Mouse (Mus musculus): ENCODE data around the gene Nfib. TPM values are rescaled to one million over a fixed set of nuclear protein-coding genes. Genes with fewer than 3 reads are reported as not detected.

Gene Nfib
- polyA plus RNA-seq, 1 experiment from 2014 or later, result 60.1 TPM

DNA sequence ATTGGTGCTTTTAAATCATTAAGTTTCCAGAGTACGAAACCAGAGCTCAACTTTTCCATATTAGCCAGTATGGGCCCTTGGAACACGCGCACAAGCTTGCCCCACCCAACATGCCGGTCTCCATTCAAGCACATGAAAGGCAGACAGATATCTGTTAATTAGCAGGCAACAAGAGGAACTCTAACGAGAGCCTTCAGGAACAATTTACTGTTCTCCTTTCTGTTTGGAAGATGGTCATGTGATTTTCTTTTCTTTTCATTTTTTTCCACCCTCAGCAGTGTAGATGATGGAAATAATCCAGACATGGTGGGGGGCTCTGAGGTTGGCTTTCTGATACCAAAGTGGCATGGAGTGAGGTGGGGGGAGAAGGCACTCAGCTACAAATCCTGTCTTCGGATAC lies 361.3 kb downstream of the Nfib start:
- Histone ChIP-seq H3K27ac (ENCODE audit: low read length) (peak overlapping the region; percentile 72; the same call in 1 of the 2 replicates), H3K4me1 (ENCODE audit: control insufficient read depth, insufficient read depth, low read length) (peaks cover 17% of the 10 kb centered on the region), H3K9me3 (replicated peaks; ENCODE audit: control insufficient read depth, low read length) (no peaks in the 10 kb centered on the region), H3K4me2 (ENCODE audit: low read depth, low read length) (no peak overlapping the region), H3K4me3 (replicated peaks; ENCODE audit: low read length) (no peak overlapping the region), H3K36me3 (ENCODE audit: control insufficient read depth, insufficient read depth, low read length) (peaks cover 8% of the 10 kb centered on the region), H3K27me3 (ENCODE audit: control insufficient read depth, insufficient read depth, low read length) (no peaks in the 10 kb centered on the region), H3K9ac (ENCODE audit: low read length) (no peak overlapping the region)
- WGBS, result 80% methylated on average over 6 of the region's 6 CpGs
- ATAC-seq (ENCODE audit: insufficient read depth, low FRiP score), result no peak

DNA sequence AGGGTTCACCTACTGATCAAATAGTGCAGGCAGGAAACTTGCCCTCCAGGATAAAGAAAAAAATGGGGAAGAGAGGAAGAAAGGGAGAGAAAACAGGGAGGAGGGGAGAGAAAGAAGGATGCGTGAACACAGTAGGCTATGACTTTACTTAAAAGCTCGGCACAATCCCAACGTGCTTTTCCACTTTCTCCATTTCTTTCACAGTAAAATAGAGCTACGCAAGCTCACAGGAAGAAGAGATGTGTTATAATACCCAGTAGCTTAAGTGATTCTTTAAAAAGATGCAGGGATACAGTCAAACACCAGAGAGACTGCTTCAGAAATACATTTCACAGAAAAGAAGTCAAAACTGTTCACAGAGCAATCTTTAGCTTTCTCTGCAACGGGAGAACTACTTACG lies 366.6 kb downstream of the Nfib start:
- Histone ChIP-seq H3K27ac (ENCODE audit: low read length) (peak overlapping the region; percentile 38; the same call in 1 of the 2 replicates), H3K27me3 (ENCODE audit: control insufficient read depth, insufficient read depth, low read length) (no peaks in the 10 kb centered on the region), H3K4me1 (ENCODE audit: control insufficient read depth, insufficient read depth, low read length) (peaks cover 3% of the 10 kb centered on the region; the same call in 1 of the 2 replicates), H3K9ac (ENCODE audit: low read length) (no peak overlapping the region), H3K36me3 (ENCODE audit: control insufficient read depth, insufficient read depth, low read length) (no peaks in the 10 kb centered on the region), H3K4me2 (ENCODE audit: low read depth, low read length) (no peak overlapping the region), H3K4me3 (replicated peaks; ENCODE audit: low read length) (no peak overlapping the region), H3K9me3 (replicated peaks; ENCODE audit: control insufficient read depth, low read length) (no peaks in the 10 kb centered on the region)
- WGBS, result 71% methylated on average over 6 of the region's 6 CpGs
- ATAC-seq (ENCODE audit: insufficient read depth, low FRiP score), result no peak

DNA sequence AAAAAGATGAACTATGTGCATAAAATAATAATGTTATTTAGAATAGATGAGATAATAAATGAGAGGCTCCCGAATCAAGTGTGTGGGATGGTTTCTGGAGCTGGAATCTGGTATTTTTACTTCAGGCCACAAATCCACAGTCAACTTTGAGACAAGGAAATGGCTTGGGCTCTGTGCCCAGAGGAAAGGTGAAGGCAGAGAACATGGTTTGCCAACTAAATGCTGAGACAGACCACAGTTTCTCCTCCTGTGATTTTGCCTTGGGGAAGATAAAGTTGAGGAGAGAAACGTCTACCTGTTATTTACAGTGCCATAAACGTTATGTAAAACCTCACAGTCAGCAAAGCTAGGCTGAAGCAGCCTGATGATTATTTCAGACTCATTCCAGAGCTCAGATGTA lies 367.1 kb downstream of the Nfib start:
- no peak for ATAC-seq (ENCODE audit: insufficient read depth, low FRiP score)
- Histone ChIP-seq H3K4me1 (ENCODE audit: control insufficient read depth, insufficient read depth, low read length) (no peaks in the 10 kb centered on the region; the same call in 1 of the 2 replicates), H3K27ac (ENCODE audit: low read length) (peak overlapping the region; percentile 38; the same call in 1 of the 2 replicates), H3K4me3 (replicated peaks; ENCODE audit: low read length) (no peak overlapping the region), H3K9ac (ENCODE audit: low read length) (no peak overlapping the region), H3K9me3 (replicated peaks; ENCODE audit: control insufficient read depth, low read length) (no peaks in the 10 kb centered on the region), H3K4me2 (ENCODE audit: low read depth, low read length) (no peak overlapping the region), H3K27me3 (ENCODE audit: control insufficient read depth, insufficient read depth, low read length) (no peaks in the 10 kb centered on the region), H3K36me3 (ENCODE audit: control insufficient read depth, insufficient read depth, low read length) (no peaks in the 10 kb centered on the region)
- 33% methylated on average over 3 of the region's 3 CpGs for WGBS

DNA sequence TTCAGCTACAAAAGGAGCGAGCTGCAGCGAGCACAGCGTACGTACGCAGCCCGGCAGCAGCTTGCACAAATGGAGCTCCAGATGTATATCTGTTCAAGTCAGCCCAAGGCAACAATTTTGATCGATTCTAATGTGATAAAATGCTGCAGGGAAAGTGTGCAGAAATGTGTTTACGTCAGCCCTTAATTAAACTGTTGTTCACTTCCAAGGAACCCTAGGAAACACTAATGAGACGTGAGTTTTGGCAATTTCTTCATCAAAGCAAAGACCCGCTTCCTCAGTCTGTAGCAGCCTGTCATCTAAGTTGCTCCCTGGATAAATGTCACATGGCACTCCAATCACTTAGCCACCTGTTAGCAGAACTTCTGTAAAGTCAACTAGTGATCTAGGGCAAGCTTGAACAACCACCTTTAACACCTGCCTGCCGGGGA lies 368.6 kb downstream of the Nfib start:
- no peaks in the 10 kb centered on the region; the same call in 1 of the 2 replicates for H3K4me1 ChIP-seq (ENCODE audit: control insufficient read depth, insufficient read depth, low read length)
- no peak overlapping the region for H3K4me2 ChIP-seq (ENCODE audit: low read depth, low read length)
- ATAC-seq (ENCODE audit: insufficient read depth, low FRiP score), result no peak
- H3K36me3 ChIP-seq (ENCODE audit: control insufficient read depth, insufficient read depth, low read length), result no peaks in the 10 kb centered on the region
- H3K4me3 ChIP-seq (replicated peaks; ENCODE audit: low read length), result no peak overlapping the region
- no peak overlapping the region for H3K27ac ChIP-seq (ENCODE audit: low read length)
- no peaks in the 10 kb centered on the region for H3K27me3 ChIP-seq (ENCODE audit: control insufficient read depth, insufficient read depth, low read length)
- 71% methylated on average over 11 of the region's 11 CpGs for WGBS
- H3K9me3 ChIP-seq (replicated peaks; ENCODE audit: control insufficient read depth, low read length), result no peaks in the 10 kb centered on the region
- H3K9ac ChIP-seq (ENCODE audit: low read length), result no peak overlapping the region

DNA sequence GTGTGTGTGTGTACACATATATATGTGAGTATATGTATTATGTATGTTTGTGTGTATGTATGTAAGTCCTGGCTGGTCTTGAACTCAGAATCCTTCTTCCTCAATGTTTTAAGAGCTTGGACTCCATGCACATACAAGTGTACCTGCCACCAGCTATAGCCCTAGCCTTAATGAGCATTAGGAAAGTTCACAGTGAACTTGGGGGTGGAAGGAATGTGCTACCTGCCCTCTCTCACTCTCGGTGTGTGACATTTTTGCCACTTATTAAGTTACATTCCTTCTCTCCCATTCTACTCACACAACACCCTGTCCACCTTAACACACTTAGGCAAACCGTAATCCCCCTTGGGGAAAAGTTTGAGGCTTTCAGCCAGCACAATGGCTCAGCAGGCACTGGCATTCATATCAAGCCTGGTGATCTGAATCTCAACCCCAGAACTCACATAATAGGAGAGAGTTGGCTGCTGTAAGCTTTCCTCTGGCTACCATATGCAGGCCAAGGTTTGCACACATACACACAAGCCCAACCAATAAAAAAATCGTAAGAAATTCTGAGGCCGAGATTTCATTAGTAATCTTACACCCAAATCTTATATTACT lies 370.2 kb downstream of the Nfib start:
- H3K4me2 ChIP-seq (ENCODE audit: low read depth, low read length), result no peak overlapping the region
- H3K4me3 ChIP-seq (replicated peaks; ENCODE audit: low read length), result no peak overlapping the region
- H3K9ac ChIP-seq (ENCODE audit: low read length), result no peak overlapping the region
- ATAC-seq (ENCODE audit: insufficient read depth, low FRiP score), result no peak
- peaks cover 2% of the 10 kb centered on the region; the same call in 1 of the 2 replicates for H3K4me1 ChIP-seq (ENCODE audit: control insufficient read depth, insufficient read depth, low read length)
- H3K36me3 ChIP-seq (ENCODE audit: control insufficient read depth, insufficient read depth, low read length), result no peaks in the 10 kb centered on the region
- no peak overlapping the region for H3K27ac ChIP-seq (ENCODE audit: low read length)
- 86% methylated on average over 4 of the region's 4 CpGs for WGBS
- H3K9me3 ChIP-seq (replicated peaks; ENCODE audit: control insufficient read depth, low read length), result no peaks in the 10 kb centered on the region
- no peaks in the 10 kb centered on the region for H3K27me3 ChIP-seq (ENCODE audit: control insufficient read depth, insufficient read depth, low read length)

DNA sequence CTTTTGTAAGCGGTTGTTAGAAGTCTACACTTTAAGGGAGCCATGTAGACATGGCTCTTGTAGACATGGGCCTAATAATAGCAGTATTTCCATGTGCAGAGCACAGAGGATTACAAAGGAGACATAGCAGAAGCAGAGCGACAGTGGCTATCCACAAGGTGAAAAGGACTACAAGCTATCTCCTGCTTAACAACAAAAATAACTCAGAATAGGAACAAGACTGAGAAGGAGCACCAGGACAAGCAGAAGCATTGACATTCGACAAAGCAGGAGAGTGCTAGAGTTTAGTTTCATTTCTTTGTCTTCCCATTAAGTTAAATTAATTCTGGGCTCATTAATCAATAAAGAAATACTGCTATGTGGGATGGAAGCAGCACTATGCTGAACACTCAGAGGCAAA lies 372.1 kb downstream of the Nfib start:
- H3K4me1 ChIP-seq (ENCODE audit: control insufficient read depth, insufficient read depth, low read length), result peaks cover 3% of the 10 kb centered on the region; the same call in 1 of the 2 replicates
- H3K9me3 ChIP-seq (replicated peaks; ENCODE audit: control insufficient read depth, low read length), result no peaks in the 10 kb centered on the region
- H3K27ac ChIP-seq (ENCODE audit: low read length), result no peak overlapping the region
- H3K4me3 ChIP-seq (replicated peaks; ENCODE audit: low read length), result no peak overlapping the region
- H3K36me3 ChIP-seq (ENCODE audit: control insufficient read depth, insufficient read depth, low read length), result no peaks in the 10 kb centered on the region
- no peak overlapping the region for H3K4me2 ChIP-seq (ENCODE audit: low read depth, low read length)
- no peaks in the 10 kb centered on the region for H3K27me3 ChIP-seq (ENCODE audit: control insufficient read depth, insufficient read depth, low read length)
- ATAC-seq (ENCODE audit: insufficient read depth, low FRiP score), result no peak
- 82% methylated on average over 3 of the region's 3 CpGs for WGBS
- H3K9ac ChIP-seq (ENCODE audit: low read length), result no peak overlapping the region

DNA sequence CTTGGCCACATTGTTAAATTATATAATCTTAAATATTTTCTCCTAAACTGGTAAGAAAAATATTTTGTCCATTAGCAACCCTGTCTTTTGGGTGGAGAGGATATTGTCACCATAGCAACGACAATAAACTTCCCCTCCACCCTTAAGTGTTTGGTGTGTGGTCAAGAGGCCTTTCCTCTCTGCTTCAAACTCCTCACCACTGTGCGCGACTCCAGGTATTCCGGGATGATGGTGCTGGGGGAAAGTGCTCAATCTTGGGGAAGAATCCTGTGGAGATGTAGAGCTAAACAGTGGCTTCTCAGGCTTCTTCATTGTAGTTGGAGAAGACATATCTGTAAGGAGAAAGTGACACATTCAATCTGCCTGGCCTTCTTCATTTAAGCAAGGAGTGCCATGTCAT lies 375.5 kb downstream of the Nfib start:
- Histone ChIP-seq H3K4me2 (ENCODE audit: low read depth, low read length) (no peak overlapping the region), H3K9me3 (replicated peaks; ENCODE audit: control insufficient read depth, low read length) (no peaks in the 10 kb centered on the region), H3K9ac (ENCODE audit: low read length) (no peak overlapping the region), H3K4me3 (replicated peaks; ENCODE audit: low read length) (no peak overlapping the region), H3K27ac (ENCODE audit: low read length) (no peak overlapping the region), H3K4me1 (ENCODE audit: control insufficient read depth, insufficient read depth, low read length) (peaks cover 3% of the 10 kb centered on the region; the same call in 1 of the 2 replicates), H3K36me3 (ENCODE audit: control insufficient read depth, insufficient read depth, low read length) (no peaks in the 10 kb centered on the region), H3K27me3 (ENCODE audit: control insufficient read depth, insufficient read depth, low read length) (no peaks in the 10 kb centered on the region)
- no peak for ATAC-seq (ENCODE audit: insufficient read depth, low FRiP score)
- WGBS, result 73% methylated on average over 4 of the region's 4 CpGs

DNA sequence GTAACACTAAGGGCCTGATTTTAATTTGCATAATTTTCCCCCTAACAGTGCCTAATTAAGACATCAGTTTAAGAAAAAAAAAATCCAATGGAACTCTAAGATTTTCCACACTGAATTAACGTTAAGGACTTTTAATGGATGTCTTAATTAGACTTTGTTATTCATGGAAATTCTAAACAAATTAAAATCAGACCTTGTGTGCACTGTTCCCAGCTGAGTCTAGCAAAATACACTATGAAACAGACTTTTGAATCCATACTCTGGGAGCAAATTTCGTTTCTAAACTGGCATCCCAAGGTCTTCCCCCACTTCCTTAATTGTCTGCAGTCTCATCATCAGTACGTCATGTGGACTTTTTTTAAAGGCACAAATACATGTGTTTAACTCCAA lies 379.4 kb downstream of the Nfib start:
- no peaks in the 10 kb centered on the region for H3K27me3 ChIP-seq (ENCODE audit: control insufficient read depth, insufficient read depth, low read length)
- no peak overlapping the region for H3K9ac ChIP-seq (ENCODE audit: low read length)
- H3K9me3 ChIP-seq (replicated peaks; ENCODE audit: control insufficient read depth, low read length), result no peaks in the 10 kb centered on the region
- 67% methylated on average over 3 of the region's 3 CpGs for WGBS
- peaks cover 3% of the 10 kb centered on the region; the same call in 1 of the 2 replicates for H3K4me1 ChIP-seq (ENCODE audit: control insufficient read depth, insufficient read depth, low read length)
- H3K27ac ChIP-seq (ENCODE audit: low read length), result no peak overlapping the region
- H3K4me2 ChIP-seq (ENCODE audit: low read depth, low read length), result no peak overlapping the region
- H3K36me3 ChIP-seq (ENCODE audit: control insufficient read depth, insufficient read depth, low read length), result peaks cover 12% of the 10 kb centered on the region
- no peak overlapping the region for H3K4me3 ChIP-seq (replicated peaks; ENCODE audit: low read length)
- ATAC-seq (ENCODE audit: insufficient read depth, low FRiP score), result no peak

DNA sequence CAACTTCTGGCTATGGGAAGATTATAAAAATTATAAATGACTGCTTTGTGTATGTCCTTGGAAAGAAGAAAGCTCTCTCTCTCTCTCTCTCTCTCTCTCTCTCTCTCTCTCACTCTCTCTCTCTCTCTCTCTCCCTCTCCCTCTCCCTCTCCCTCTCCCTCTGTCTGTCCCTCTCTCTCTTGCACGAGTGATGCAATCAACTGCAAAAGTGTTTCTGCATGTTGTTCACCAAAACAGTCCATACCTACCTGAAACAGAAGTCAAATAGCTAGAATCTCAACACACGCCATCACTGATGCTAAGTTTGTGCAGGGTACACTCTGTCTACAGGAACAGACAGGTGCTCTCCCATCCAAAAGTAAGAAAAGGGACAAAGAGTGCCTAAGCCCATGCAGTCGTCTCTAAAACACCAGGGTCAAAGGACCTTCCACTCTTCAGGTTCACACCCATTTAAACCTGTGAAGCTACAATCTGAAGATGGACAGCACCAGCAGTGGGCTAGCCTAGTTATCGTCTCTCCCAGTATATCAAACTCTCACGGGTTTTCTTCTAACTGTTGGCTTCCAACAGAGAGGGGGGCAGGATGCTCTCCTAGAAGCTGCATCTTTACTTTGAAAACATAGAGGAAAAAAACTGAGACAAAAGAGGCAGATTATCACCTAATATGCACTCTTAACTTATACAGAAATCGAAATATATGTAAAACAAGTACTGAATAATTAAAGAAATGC lies 380.0 kb downstream of the Nfib start:
- ATAC-seq (ENCODE audit: insufficient read depth, low FRiP score), result no peak
- Histone ChIP-seq H3K27ac (ENCODE audit: low read length) (no peak overlapping the region), H3K9ac (ENCODE audit: low read length) (no peak overlapping the region), H3K36me3 (ENCODE audit: control insufficient read depth, insufficient read depth, low read length) (peaks cover 15% of the 10 kb centered on the region), H3K4me3 (replicated peaks; ENCODE audit: low read length) (no peak overlapping the region), H3K4me1 (ENCODE audit: control insufficient read depth, insufficient read depth, low read length) (peaks cover 2% of the 10 kb centered on the region; the same call in 1 of the 2 replicates), H3K4me2 (ENCODE audit: low read depth, low read length) (no peak overlapping the region), H3K27me3 (ENCODE audit: control insufficient read depth, insufficient read depth, low read length) (no peaks in the 10 kb centered on the region), H3K9me3 (replicated peaks; ENCODE audit: control insufficient read depth, low read length) (no peaks in the 10 kb centered on the region)
- 67% methylated on average over 6 of the region's 6 CpGs for WGBS
